Mouse (Mus musculus) spleen, adult 2 months (tissue): ENCODE measurements around the gene Hmg20b. TPM values are rescaled to one million over a fixed set of nuclear protein-coding genes. Genes with fewer than 3 reads are reported as not detected.

Experiments used
- DNase-seq, 2 experiments: peaks; one replicate each; pipeline versions ENCODE4 v3.0.0 to v3.0.0-alpha.2; 2012 to 2021; ENCODE audit warnings: low spot score in 2 of 2, low read depth in 1 of 2
- H3K27ac ChIP-seq: fragments of 200-500 bp; 2 replicates; pipeline ENCODE4 v1.5.1; 2012; ENCODE audit warnings: low read length, inconsistent platforms; ENCODE audit not compliant: insufficient read depth
- H3K27me3 ChIP-seq: fragments of 200-500 bp; 2 replicates; pipeline ENCODE4 v1.6.1; 2012; ENCODE audit warnings: mild to moderate bottlenecking, moderate library complexity, low read length, inconsistent platforms; ENCODE audit not compliant: control insufficient read depth, insufficient read depth
- H3K36me3 ChIP-seq: fragments of 200-500 bp; 2 replicates; pipeline ENCODE4 v1.6.1; 2012; ENCODE audit warnings: mild to moderate bottlenecking, low read length, inconsistent platforms; ENCODE audit not compliant: control insufficient read depth, insufficient read depth
- H3K4me1 ChIP-seq: fragments of 200-500 bp; 2 replicates; pipeline ENCODE4 v1.6.1; 2011; ENCODE audit warnings: inconsistent platforms; ENCODE audit not compliant: control insufficient read depth, insufficient read depth, insufficient read length
- H3K4me3 ChIP-seq: fragments of 200-500 bp; 2 replicates; pipeline ENCODE4 v1.5.1; 2011; ENCODE audit warnings: mild to moderate bottlenecking, inconsistent platforms; ENCODE audit not compliant: insufficient read depth, insufficient read length; ENCODE audit errors: extremely low read depth
- CTCF ChIP-seq: fragments of 200-500 bp; IDR thresholded peaks from 2 replicates; pipeline ENCODE4 v1.5.1; 2011; ENCODE audit warnings: mild to moderate bottlenecking, inconsistent platforms; ENCODE audit not compliant: insufficient read depth, insufficient read length, insufficient replicate concordance; ENCODE audit errors: extremely low read depth
- POLR2A ChIP-seq: fragments of 200-500 bp; IDR thresholded peaks from 2 replicates; pipeline ENCODE4 v1.6.1; 2011; ENCODE audit warnings: low read depth, low read length, inconsistent platforms
- WGBS: fragments of 180-500 bp; shearing (Covaris S2); methylation state at CpG from one replicate; pipeline ENCODE4 v1.1.7; 2018; 5-methylcytosine and 5-hydroxymethylcytosine counted together
- polyA plus RNA-seq: library from polyadenylated mRNA; depleted of rRNA; stranded (reverse); fragments of >200 nt; gene quantifications from 2 replicates; pipeline ENCODE4 v1.2.3, GENCODE M21; 2012

Hmg20b gene
- polyA plus RNA-seq, 1 experiment = 74.8 TPM

GRCm38 (mm10) chr10:81304597-81305238 lies 45.6 kb downstream of the Hmg20b start:
- Histone ChIP-seq H3K4me3 (no peak overlapping the region), H3K27me3 (no peaks in the 10 kb centered on the region), H3K36me3 (peaks cover 24% of the 10 kb centered on the region), H3K27ac (no peak overlapping the region), H3K4me1 (peaks cover 51% of the 10 kb centered on the region)
- 24% methylated on average over 7 of the region's 9 CpGs for WGBS
- TF ChIP-seq CTCF (peak; percentile 92), POLR2A (no peak)
- peak in 1 of 2 experiments; percentile 53 for DNase-seq

- H3K27ac ChIP-seq = no peak overlapping the region
- H3K4me3 ChIP-seq = no peak overlapping the region
- peaks cover 18% of the 10 kb centered on the region for H3K36me3 ChIP-seq
- no peaks in the 10 kb centered on the region for H3K27me3 ChIP-seq
- WGBS = 25% methylated on average over 7 of the region's 7 CpGs
- TF ChIP-seq CTCF (no peak), POLR2A (no peak)
- peak in 1 of 2 experiments; percentile 55 for DNase-seq
- H3K4me1 ChIP-seq = peaks cover 57% of the 10 kb centered on the region
Observed at GRCm38 (mm10) chr10:81303761-81304160, 46.5 kb downstream of the Hmg20b start.

GRCm38 (mm10) chr10:81303258-81303657 lies 47.0 kb downstream of the Hmg20b start:
- 0 out of 2 replicates have a peak overlapping the region, but pooled peaks have one; percentile 11 for H3K27ac ChIP-seq
- H3K36me3 ChIP-seq = peaks cover 18% of the 10 kb centered on the region
- TF ChIP-seq CTCF = no peak
- TF ChIP-seq POLR2A = no peak
- H3K4me3 ChIP-seq = no peak overlapping the region
- no peaks in the 10 kb centered on the region for H3K27me3 ChIP-seq
- WGBS = 34% methylated on average over 10 of the region's 10 CpGs
- peaks cover 62% of the 10 kb centered on the region for H3K4me1 ChIP-seq
- no peak for DNase-seq

GRCm38 (mm10) chr10:81302781-81303218 lies 47.5 kb downstream of the Hmg20b start:
- DNase-seq = no peak
- Histone ChIP-seq H3K27ac (peak overlapping the region; percentile 11; the same call in 1 of the 2 replicates), H3K4me3 (no peak overlapping the region), H3K36me3 (peaks cover 15% of the 10 kb centered on the region), H3K27me3 (no peaks in the 10 kb centered on the region), H3K4me1 (peaks cover 67% of the 10 kb centered on the region)
- 18% methylated on average over 14 of the region's 14 CpGs for WGBS
- no peak for TF ChIP-seq CTCF
- no peak for TF ChIP-seq POLR2A

- Histone ChIP-seq H3K4me3 (no peak overlapping the region), H3K27ac (peak overlapping the region; percentile 34; the same call in 1 of the 2 replicates), H3K27me3 (no peaks in the 10 kb centered on the region), H3K4me1 (peaks cover 72% of the 10 kb centered on the region), H3K36me3 (peaks cover 9% of the 10 kb centered on the region)
- TF ChIP-seq POLR2A (no peak), CTCF (no peak)
- WGBS = 76% methylated on average over 4 of the region's 4 CpGs
- no peak for DNase-seq
Observed at GRCm38 (mm10) chr10:81302288-81302687, 48.0 kb downstream of the Hmg20b start.

- no peak overlapping the region for H3K27ac ChIP-seq
- peaks cover 80% of the 10 kb centered on the region for H3K4me1 ChIP-seq
- no peak overlapping the region for H3K4me3 ChIP-seq
- WGBS = 63% methylated on average over 9 of the region's 9 CpGs
- no peaks in the 10 kb centered on the region for H3K27me3 ChIP-seq
- DNase-seq = no peak
- H3K36me3 ChIP-seq = 0 out of 2 replicates have a peak, but pooled peaks cover 3% of the 10 kb centered on the region
- TF ChIP-seq CTCF (no peak), POLR2A (no peak)
Observed at GRCm38 (mm10) chr10:81301321-81301720, 49.0 kb downstream of the Hmg20b start.

- H3K27ac ChIP-seq = peak overlapping the region; percentile 93; the same call in 1 of the 2 replicates
- H3K4me3 ChIP-seq = no peak overlapping the region
- H3K36me3 ChIP-seq = no peaks in the 10 kb centered on the region
- no peaks in the 10 kb centered on the region for H3K27me3 ChIP-seq
- WGBS = 90% methylated on average over 9 of the region's 9 CpGs
- TF ChIP-seq POLR2A (no peak), CTCF (no peak)
- DNase-seq = no peak
- peaks cover 87% of the 10 kb centered on the region for H3K4me1 ChIP-seq
Observed at GRCm38 (mm10) chr10:81300352-81300907, 49.9 kb downstream of the Hmg20b start.
